Mouse (Mus musculus): ENCODE measurements around the gene Klc2.
"Not testable (repeated sequence)": the region's sequence is repeated elsewhere in the genome, so short reads cannot be mapped to it uniquely, and the experiment has no call there.

Klc2 gene

GRCm38 (mm10) chr19:5118384-5118698, at the start of gene Klc2:
Gene Klc2 (minus strand): TSS chr19:5118560.
- no peak for DNase-seq (ENCODE audit: low spot score)

- DNase-seq (ENCODE audit: low spot score): no peak
Observed at GRCm38 (mm10) chr19:5167477-5167876, 49.1 kb upstream of the Klc2 start.

GRCm38 (mm10) chr19:5164380-5164779, 46.0 kb upstream of the Klc2 start:
- no peak for DNase-seq (ENCODE audit: low spot score)

- no peak for DNase-seq (ENCODE audit: low spot score)
Observed at GRCm38 (mm10) chr19:5161913-5162312, 43.6 kb upstream of the Klc2 start.

GRCm38 (mm10) chr19:5152261-5152660, 33.9 kb upstream of the Klc2 start:
- no peak for DNase-seq (ENCODE audit: low spot score)

- no peak for DNase-seq (ENCODE audit: low spot score)
Observed at GRCm38 (mm10) chr19:5151741-5152140, 33.4 kb upstream of the Klc2 start.

GRCm38 (mm10) chr19:5151331-5151730, 33.0 kb upstream of the Klc2 start:
- DNase-seq (ENCODE audit: low spot score): peak; percentile 26

- DNase-seq (ENCODE audit: low spot score): no peak
Observed at GRCm38 (mm10) chr19:5150358-5150757, 32.0 kb upstream of the Klc2 start.

GRCm38 (mm10) chr19:5149041-5149440, 30.7 kb upstream of the Klc2 start:
- DNase-seq (ENCODE audit: low spot score): not testable (repeated sequence)

- peak; percentile 70 for DNase-seq (ENCODE audit: low spot score)
Observed at GRCm38 (mm10) chr19:5139640-5140039, 21.3 kb upstream of the Klc2 start.

GRCm38 (mm10) chr19:5131237-5131636, 12.9 kb upstream of the Klc2 start:
- DNase-seq (ENCODE audit: low spot score): no peak

- DNase-seq (ENCODE audit: low spot score): peak; percentile 38
Observed at GRCm38 (mm10) chr19:5129770-5130169, 11.4 kb upstream of the Klc2 start.

- DNase-seq (ENCODE audit: low spot score): no peak
Observed at GRCm38 (mm10) chr19:5124055-5124614, 5.8 kb upstream of the Klc2 start.

- DNase-seq (ENCODE audit: low spot score): no peak
Observed at GRCm38 (mm10) chr19:5123241-5123640, 4.9 kb upstream of the Klc2 start.

GRCm38 (mm10) chr19:5122492-5122891, 4.1 kb upstream of the Klc2 start:
- DNase-seq (ENCODE audit: low spot score): no peak

- peak; percentile 86 for DNase-seq (ENCODE audit: low spot score)
Observed at GRCm38 (mm10) chr19:5117494-5118383, 621 bp downstream of the Klc2 start.

GRCm38 (mm10) chr19:5113783-5114182, 4.6 kb downstream of the Klc2 start:
- no peak for DNase-seq (ENCODE audit: low spot score)

GRCm38 (mm10) chr19:5109659-5110453, 8.5 kb downstream of the Klc2 start:
- no peak for DNase-seq (ENCODE audit: low spot score)

- DNase-seq (ENCODE audit: low spot score): no peak
Observed at GRCm38 (mm10) chr19:5108702-5109101, 9.7 kb downstream of the Klc2 start.

GRCm38 (mm10) chr19:5108271-5108575, 10.1 kb downstream of the Klc2 start:
- peak; percentile 74 for DNase-seq (ENCODE audit: low spot score)

GRCm38 (mm10) chr19:5107556-5108270, 10.6 kb downstream of the Klc2 start:
- DNase-seq (ENCODE audit: low spot score): no peak

- peak; percentile 99 for DNase-seq (ENCODE audit: low spot score)
Observed at GRCm38 (mm10) chr19:5106731-5107191, 11.6 kb downstream of the Klc2 start, which contains the start of gene Rab1b. Gene Rab1b (minus strand): TSS chr19:5107072.
